Mouse (Mus musculus) lung, embryonic 14.5 days (tissue): Measurements from ENCODE around the gene Uqcr11. TPM values are rescaled to one million over a fixed set of nuclear protein-coding genes. Genes with fewer than 3 reads are reported as not detected.

ENCODE experiments used
- ATAC-seq: fragments of 200-750 bp; cut with Nextera tagmentation; 2 replicates; pipeline ENCODE4 v1.8.0; 2017; ENCODE audit warnings: mild to moderate bottlenecking, moderate TSS enrichment, moderate library complexity; ENCODE audit not compliant: insufficient read depth
- DNase-seq: peaks from one replicate; pipeline ENCODE4 v3.0.0-alpha.2; 2015
- H3K27ac ChIP-seq: fragments of 300-500 bp; sonication (generic); 2 replicates; pipeline ENCODE4 v1.5.1; 2014; ENCODE audit warnings: low read depth, mild to moderate bottlenecking, moderate library complexity
- H3K27me3 ChIP-seq: fragments of 300-500 bp; sonication (generic); 2 replicates; pipeline ENCODE4 v1.6.1; 2014; ENCODE audit warnings: low read length, control low read depth; ENCODE audit not compliant: insufficient read depth
- H3K36me3 ChIP-seq: fragments of 300-500 bp; sonication (generic); 2 replicates; pipeline ENCODE4 v1.6.1; 2014; ENCODE audit warnings: control low read depth; ENCODE audit not compliant: insufficient read depth
- H3K4me1 ChIP-seq: fragments of 300-500 bp; sonication (generic); 2 replicates; pipeline ENCODE4 v1.6.1; 2014; ENCODE audit warnings: antibody characterized with exemption, control low read depth; ENCODE audit not compliant: insufficient read depth
- H3K4me2 ChIP-seq: fragments of 300-500 bp; sonication (generic); 2 replicates; pipeline ENCODE4 v1.6.1; 2014; ENCODE audit warnings: mild to moderate bottlenecking
- H3K4me3 ChIP-seq: fragments of 300-500 bp; sonication (generic); 2 replicates; pipeline ENCODE4 v1.5.1; 2014; ENCODE audit warnings: low read depth, low read length
- H3K9ac ChIP-seq: fragments of 300-500 bp; sonication (generic); 2 replicates; pipeline ENCODE4 v1.6.1; 2014
- H3K9me3 ChIP-seq: fragments of 300-500 bp; sonication (generic); 2 replicates; pipeline ENCODE4 v1.6.1; 2016; ENCODE audit warnings: low read depth, low read length, control low read depth
- CTCF ChIP-seq: IDR thresholded peaks from 2 replicates; pipeline ENCODE4 v1.5.1; 2016; ENCODE audit warnings: antibody characterized with exemption, low read depth
- WGBS: fragments of 180-500 bp; shearing (Covaris S2); extraction: QIAGEN DNeasy Blood & Tissue Kit; methylation state at CpG from one replicate; pipeline ENCODE4 v1.1.7; 2014; 5-methylcytosine and 5-hydroxymethylcytosine counted together
- polyA plus RNA-seq: library from polyadenylated mRNA; unstranded; fragments of >200 nt; fragmentation: Nextera tagmentation; extraction: Ambion mirVana; gene quantifications from 2 replicates; pipeline ENCODE4 v1.2.1, GENCODE M21; 2014

Uqcr11 gene
- polyA plus RNA-seq, 1 experiment from 2014 or later, result 669 TPM

DNA sequence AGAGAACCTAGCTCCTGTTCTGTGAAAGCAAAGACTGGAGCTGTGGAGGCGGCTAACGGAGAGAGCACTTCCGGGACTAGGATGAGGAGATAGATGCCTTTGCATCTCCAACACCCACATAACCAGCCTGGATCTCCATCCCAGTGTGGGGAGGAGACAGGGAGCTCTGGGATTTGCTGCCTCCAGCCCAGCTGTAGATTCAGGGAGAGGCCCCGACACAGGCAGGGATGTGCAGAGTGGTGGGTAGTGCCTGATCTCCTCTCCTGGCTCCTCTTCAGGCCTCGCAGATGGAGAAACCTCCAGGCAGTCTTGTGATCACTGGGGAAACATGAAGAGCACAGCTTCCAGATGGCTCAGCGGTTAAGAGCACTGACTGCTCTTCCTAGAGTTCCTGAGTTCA is 33.9 kb downstream of the Uqcr11 start:
- Histone ChIP-seq H3K9me3 (no peaks in the 10 kb centered on the region), H3K9ac (no peak overlapping the region; the same call in 1 of the 2 replicates), H3K4me1 (no peaks in the 10 kb centered on the region), H3K27ac (no peak overlapping the region), H3K27me3 (no peaks in the 10 kb centered on the region), H3K4me2 (no peak overlapping the region), H3K36me3 (no peaks in the 10 kb centered on the region), H3K4me3 (no peak overlapping the region)
- ATAC-seq (no peak), DNase-seq (no peak)
- TF ChIP-seq CTCF, result no peak
- WGBS, result 79% methylated on average over 6 of the region's 6 CpGs

DNA sequence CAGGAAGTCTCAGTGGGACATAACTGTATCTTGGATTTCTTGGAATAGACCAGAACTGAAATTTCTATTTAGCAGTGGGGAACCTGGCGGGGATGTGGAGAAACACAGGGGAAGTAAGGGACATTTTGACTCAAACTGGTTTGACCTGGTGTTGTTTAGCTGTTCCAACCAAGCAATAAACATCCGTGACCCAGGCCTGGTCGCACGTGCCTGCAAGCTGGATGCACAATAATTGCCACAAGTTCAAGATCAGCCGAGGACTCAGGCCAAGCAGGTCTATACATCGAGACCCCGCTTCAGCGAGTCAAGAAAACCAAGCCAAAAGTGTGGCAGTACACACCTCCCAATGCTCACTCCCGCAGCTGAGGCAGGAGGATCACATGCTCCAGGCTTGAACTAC is 34.6 kb downstream of the Uqcr11 start:
- no peak for DNase-seq

DNA sequence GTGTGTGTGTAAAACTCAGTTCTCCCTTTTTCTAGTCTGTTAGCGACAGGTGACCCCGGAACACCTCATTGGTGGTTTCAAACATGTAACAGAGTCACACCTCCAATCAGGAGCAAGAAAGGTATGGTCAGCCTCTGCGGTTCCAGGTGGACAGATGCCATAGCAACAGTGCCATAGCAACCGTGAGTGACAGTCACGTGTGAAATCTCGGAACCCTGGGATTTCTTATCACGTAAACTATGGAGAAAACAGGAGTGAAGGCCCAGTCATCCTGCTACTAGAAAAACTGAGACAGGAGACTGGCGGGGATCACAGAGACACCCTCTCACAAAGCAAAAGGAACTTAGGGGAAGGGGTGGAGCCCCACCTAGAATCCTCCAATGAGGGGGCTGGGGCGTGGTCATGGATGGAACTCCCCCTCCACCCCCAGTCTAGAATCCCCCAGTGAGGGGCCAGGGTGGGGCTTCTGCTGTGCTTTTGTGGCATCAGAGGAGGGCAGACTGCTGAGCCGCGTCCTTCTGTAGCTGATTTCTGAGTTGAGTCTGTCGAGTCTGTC is 35.1 kb downstream of the Uqcr11 start:
- DNase-seq, result peak; percentile 77
- no peaks in the 10 kb centered on the region for H3K27me3 ChIP-seq
- H3K4me1 ChIP-seq, result no peaks in the 10 kb centered on the region
- peak overlapping the region; percentile 47 for H3K4me2 ChIP-seq
- 0 out of 2 replicates have a peak overlapping the region, but pooled peaks have one; percentile 40 for H3K9ac ChIP-seq
- WGBS, result 3% methylated on average over 12 of the region's 12 CpGs
- TF ChIP-seq CTCF, result no peak
- no peak overlapping the region; the same call in 1 of the 2 replicates for H3K27ac ChIP-seq
- H3K9me3 ChIP-seq, result no peaks in the 10 kb centered on the region
- peak overlapping the region; percentile 28 for H3K4me3 ChIP-seq
- H3K36me3 ChIP-seq, result no peaks in the 10 kb centered on the region
- peak; percentile 66 for ATAC-seq

More for the DNA sequence above, 34.6 kb downstream of the Uqcr11 start:
- Histone ChIP-seq H3K27ac (no peak overlapping the region; the same call in 1 of the 2 replicates), H3K4me2 (peak overlapping the region; percentile 47), H3K27me3 (no peaks in the 10 kb centered on the region), H3K9ac (no peak overlapping the region), H3K36me3 (no peaks in the 10 kb centered on the region), H3K4me1 (no peaks in the 10 kb centered on the region), H3K4me3 (peak overlapping the region; percentile 28; the same call in 1 of the 2 replicates), H3K9me3 (no peaks in the 10 kb centered on the region)
- 50% methylated on average over 9 of the region's 9 CpGs for WGBS
- no peak for ATAC-seq
- no peak for TF ChIP-seq CTCF

DNA sequence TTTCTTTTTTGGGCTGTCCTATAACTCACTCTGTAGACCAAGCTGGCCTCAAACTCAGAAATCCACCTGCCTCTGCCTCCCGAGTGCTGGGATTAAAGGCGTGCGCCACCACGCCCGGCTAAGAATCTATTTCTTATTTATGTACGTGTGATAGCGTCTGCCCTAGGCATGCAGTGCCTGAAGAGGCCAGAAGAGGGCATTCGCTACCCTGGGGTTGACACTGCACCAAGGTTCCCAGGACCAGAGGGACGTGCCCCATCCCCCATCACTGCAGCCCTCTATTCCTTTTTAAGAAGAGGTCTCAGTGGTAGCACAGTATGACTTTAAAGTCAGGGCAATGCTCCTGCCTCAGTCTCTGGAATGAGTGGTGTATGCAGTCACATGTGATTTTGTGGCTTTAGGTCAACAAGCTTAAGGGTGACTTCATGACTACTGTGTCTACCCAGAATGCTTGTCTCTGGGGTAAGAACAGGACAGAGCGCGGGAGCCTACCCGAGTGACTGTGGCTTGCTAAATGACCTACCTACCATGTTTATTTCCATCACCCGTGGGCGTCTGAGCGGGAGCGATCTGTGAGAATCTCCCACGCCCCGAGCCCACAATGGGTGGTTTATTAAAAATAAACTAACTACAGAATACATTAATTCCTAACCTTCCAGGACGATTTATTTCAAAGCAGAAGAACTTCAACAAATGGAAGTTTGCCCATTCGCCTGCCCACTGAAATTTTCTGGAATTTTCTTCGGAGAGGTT is 36.5 kb downstream of the Uqcr11 start:
- Histone ChIP-seq H3K4me2 (no peak overlapping the region), H3K27me3 (no peaks in the 10 kb centered on the region), H3K4me1 (no peaks in the 10 kb centered on the region), H3K4me3 (no peak overlapping the region), H3K9me3 (no peaks in the 10 kb centered on the region), H3K36me3 (no peaks in the 10 kb centered on the region), H3K9ac (no peak overlapping the region), H3K27ac (no peak overlapping the region)
- peak; percentile 9; the same call in 1 of the 2 replicates for TF ChIP-seq CTCF
- 71% methylated on average over 21 of the region's 21 CpGs for WGBS
- DNase-seq (no peak), ATAC-seq (no peak)

DNA sequence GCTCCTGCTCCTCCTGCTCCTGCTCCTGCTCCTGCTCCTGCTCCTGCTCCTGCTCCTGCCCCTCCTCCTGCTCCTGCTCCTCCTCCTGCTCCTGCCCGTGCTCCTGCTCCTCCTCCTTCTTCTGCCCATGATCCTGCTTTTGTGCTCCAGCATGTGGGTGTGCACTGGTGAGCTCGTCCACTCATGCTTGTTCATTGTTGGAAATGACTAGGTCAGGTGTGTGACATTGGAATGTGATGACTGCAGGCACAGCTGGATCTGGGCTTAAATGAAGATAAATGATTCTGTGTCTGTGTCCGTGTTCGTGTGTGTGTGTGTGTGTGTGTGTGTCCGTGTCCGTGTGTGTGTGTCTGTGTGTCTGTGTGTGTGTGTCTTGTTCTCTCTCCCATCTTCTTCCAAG is 38.2 kb downstream of the Uqcr11 start:
- H3K36me3 ChIP-seq, result no peaks in the 10 kb centered on the region
- H3K27ac ChIP-seq, result no peak overlapping the region
- H3K9me3 ChIP-seq, result no peaks in the 10 kb centered on the region
- no peak for ATAC-seq
- H3K4me2 ChIP-seq, result no peak overlapping the region
- no peak for DNase-seq
- no peak overlapping the region for H3K9ac ChIP-seq
- 89% methylated on average over 6 of the region's 6 CpGs for WGBS
- no peaks in the 10 kb centered on the region for H3K4me1 ChIP-seq
- H3K4me3 ChIP-seq, result no peak overlapping the region
- TF ChIP-seq CTCF, result no peak
- H3K27me3 ChIP-seq, result 0 out of 2 replicates have a peak, but pooled peaks cover 8% of the 10 kb centered on the region

DNA sequence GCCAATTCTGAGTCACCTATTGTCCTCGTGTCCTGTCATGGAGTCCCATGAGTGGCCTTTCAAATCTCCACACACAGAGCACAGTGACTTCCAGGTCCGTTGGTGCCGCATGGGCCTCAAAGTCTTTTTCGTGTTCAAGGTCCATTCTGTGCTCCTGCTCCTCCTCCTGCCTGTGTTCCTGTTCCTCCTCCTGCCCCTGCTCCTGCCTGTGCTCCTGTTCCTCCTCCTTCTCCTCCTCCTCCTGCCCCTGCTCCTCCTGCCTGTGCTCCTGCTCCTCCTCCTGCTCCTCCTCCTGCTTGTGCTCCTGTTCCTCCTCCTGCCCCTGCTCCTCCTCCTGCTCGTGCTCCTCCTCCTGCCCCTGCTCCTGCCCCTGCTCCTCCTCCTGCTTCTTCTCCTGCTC is 38.7 kb downstream of the Uqcr11 start:
- H3K36me3 ChIP-seq, result no peaks in the 10 kb centered on the region
- no peaks in the 10 kb centered on the region for H3K4me1 ChIP-seq
- no peak for ATAC-seq
- no peak for TF ChIP-seq CTCF
- no peak overlapping the region for H3K27ac ChIP-seq
- H3K4me3 ChIP-seq, result no peak overlapping the region
- 0 out of 2 replicates have a peak, but pooled peaks cover 8% of the 10 kb centered on the region for H3K27me3 ChIP-seq
- 58% methylated on average over 5 of the region's 5 CpGs for WGBS
- H3K9ac ChIP-seq, result no peak overlapping the region
- no peaks in the 10 kb centered on the region for H3K9me3 ChIP-seq
- DNase-seq, result no peak
- no peak overlapping the region for H3K4me2 ChIP-seq

DNA sequence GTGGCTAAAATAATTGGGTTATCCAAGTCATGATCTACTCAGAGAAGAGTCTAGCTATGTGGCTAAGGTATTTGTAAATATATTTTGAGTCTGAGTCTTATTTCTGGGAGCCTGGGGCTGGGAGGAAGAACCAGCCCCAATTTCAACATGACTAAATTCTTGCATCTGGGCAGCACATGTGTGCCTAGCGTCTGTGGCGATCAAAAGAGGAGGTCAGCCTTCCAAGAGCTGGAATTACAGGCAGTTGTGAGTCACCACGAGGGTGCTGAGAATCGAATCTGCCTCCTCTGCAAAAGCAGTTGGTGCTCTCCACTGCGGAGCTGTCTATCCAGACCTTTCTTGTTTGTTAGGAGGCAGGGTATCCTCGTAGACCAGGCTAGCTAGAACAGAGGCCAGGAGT is 40.9 kb downstream of the Uqcr11 start:
- H3K27me3 ChIP-seq, result 0 out of 2 replicates have a peak, but pooled peaks cover 8% of the 10 kb centered on the region
- TF ChIP-seq CTCF, result no peak
- H3K4me3 ChIP-seq, result no peak overlapping the region
- 72% methylated on average over 6 of the region's 6 CpGs for WGBS
- H3K4me2 ChIP-seq, result no peak overlapping the region
- no peaks in the 10 kb centered on the region for H3K4me1 ChIP-seq
- H3K36me3 ChIP-seq, result no peaks in the 10 kb centered on the region
- H3K27ac ChIP-seq, result no peak overlapping the region
- no peaks in the 10 kb centered on the region for H3K9me3 ChIP-seq
- no peak for ATAC-seq
- DNase-seq, result no peak
- H3K9ac ChIP-seq, result no peak overlapping the region
